Mouse (Mus musculus) retina, embryonic 14.5 days (tissue): ENCODE results near the gene Pacs2.

Experiments
- DNase-seq: peaks from one replicate; pipeline ENCODE4 v3.0.0-alpha.2; 2015; ENCODE audit warnings: low spot score

The Pacs2 gene

GRCm38 (mm10) chr12:113088026-113088425 lies 73.7 kb downstream of the Pacs2 start:
- no peak for DNase-seq

GRCm38 (mm10) chr12:113089107-113089506 lies 74.8 kb downstream of the Pacs2 start:
- no peak for DNase-seq

- no peak for DNase-seq
These were observed 75.7 kb downstream of the Pacs2 start for GRCm38 (mm10) chr12:113090053-113090452.

- DNase-seq = no peak
These were observed 82.7 kb downstream of the Pacs2 start for GRCm38 (mm10) chr12:113097040-113097439.

GRCm38 (mm10) chr12:113097749-113098281 lies 83.5 kb downstream of the Pacs2 start, which contains the start of gene Mta1:
Mta1 (plus strand) TSS chr12:113098278.
- DNase-seq = peak; percentile 72

GRCm38 (mm10) chr12:113098530-113099151 lies 84.3 kb downstream of the Pacs2 start:
- DNase-seq = peak; percentile 32

GRCm38 (mm10) chr12:113099470-113100237 lies 85.3 kb downstream of the Pacs2 start:
- DNase-seq = no peak

- DNase-seq = no peak
These were observed 86.3 kb downstream of the Pacs2 start for GRCm38 (mm10) chr12:113100448-113101076.

- no peak for DNase-seq
These were observed 87.1 kb downstream of the Pacs2 start for GRCm38 (mm10) chr12:113101251-113101960.

GRCm38 (mm10) chr12:113102461-113102860 lies 88.2 kb downstream of the Pacs2 start:
- DNase-seq = peak; percentile 78

GRCm38 (mm10) chr12:113103846-113104451 lies 89.6 kb downstream of the Pacs2 start:
- DNase-seq = peak; percentile 35

- no peak for DNase-seq
These were observed 92.1 kb downstream of the Pacs2 start for GRCm38 (mm10) chr12:113106386-113106785.

- no peak for DNase-seq
These were observed 93.3 kb downstream of the Pacs2 start for GRCm38 (mm10) chr12:113107431-113108124.

GRCm38 (mm10) chr12:113108528-113109283 lies 94.4 kb downstream of the Pacs2 start:
- no peak for DNase-seq

GRCm38 (mm10) chr12:113109801-113110200 lies 95.5 kb downstream of the Pacs2 start:
- no peak for DNase-seq

GRCm38 (mm10) chr12:113114141-113114540 lies 99.8 kb downstream of the Pacs2 start:
- DNase-seq = no peak

- no peak for DNase-seq
These were observed 100.7 kb downstream of the Pacs2 start for GRCm38 (mm10) chr12:113114856-113115538.

GRCm38 (mm10) chr12:113119516-113120410 lies 105.5 kb downstream of the Pacs2 start:
- DNase-seq = peak; percentile 91
